Mouse (Mus musculus): ENCODE measurements around the gene Acad10.
"Not testable (repeated sequence)": the region's sequence is repeated elsewhere in the genome, so short reads cannot be mapped to it uniquely, and the experiment has no call there.

The Acad10 gene

DNA sequence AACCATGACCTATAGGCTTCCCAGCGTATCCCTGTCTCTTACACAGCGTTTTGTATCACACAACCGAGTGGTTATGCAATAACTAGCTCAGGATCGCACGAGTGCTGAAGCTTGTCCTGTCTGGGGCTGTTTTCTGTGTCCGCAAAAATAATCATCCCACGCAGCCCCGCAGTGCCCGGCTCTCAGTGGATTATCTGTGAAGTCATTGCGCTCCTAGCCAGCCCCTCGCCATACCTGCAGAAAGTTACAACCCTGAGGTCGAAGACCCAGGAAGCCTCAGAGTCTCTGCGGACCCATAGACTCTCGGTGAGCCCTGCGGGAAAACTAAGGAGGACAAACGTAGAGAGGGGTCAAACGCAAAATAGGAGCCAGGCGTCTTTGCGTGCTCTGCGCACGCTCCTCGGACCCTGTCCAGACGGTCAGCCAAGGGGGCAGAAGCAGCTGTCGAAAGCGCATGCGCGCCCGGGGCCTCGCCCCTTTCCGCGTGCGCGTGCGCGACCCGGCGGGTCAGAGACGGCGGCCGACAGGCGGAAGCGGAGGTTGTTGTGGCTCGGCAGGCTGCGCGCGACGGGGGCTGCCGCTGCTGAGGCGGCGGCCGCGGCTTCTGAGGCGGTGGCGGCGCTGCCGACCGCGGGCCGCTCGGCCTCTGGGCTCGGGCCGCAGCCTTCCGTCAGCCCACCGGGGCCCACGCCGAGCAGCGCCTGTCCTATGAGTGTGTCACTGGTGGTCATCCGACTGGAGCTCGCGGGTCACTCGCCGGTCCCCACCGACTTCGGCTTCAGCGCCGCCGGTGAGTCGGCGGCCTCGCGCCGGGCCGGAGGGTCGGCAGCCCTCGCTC, at the start of gene Acad10, which contains the start of gene Brap:
Gene Acad10, minus strand, starts transcription at position 456 of the 838 bp plus-strand sequence.
Gene Brap, plus strand, starts transcription at position 505 of the 838 bp plus-strand sequence.
- DNase-seq (ENCODE audit: low read depth, low spot score): peak; percentile 92

GRCm38 (mm10) chr5:121704512-121705248, 44.4 kb upstream of the Acad10 start:
- peak; percentile 11 for DNase-seq (ENCODE audit: low read depth, low spot score)

DNA sequence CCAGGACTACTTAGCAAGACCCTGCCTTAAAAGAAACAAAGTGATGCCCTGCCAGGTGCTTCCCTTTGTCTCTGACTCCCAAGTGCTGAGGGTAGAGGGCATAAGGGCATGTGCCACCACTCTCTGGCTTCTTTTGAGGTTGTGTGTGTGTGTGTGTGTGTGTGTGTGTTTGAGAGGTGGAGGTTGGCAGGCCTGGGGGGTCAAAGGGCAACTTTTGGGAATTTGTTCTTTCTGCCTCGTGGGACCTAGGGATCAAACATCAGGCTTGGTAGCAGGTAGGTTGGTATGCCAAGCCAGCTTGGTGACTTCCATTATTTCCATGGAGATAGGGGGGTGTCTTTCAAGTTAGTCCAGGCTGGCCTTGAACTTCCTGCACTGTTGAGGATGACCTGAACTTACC, 43.0 kb upstream of the Acad10 start:
- DNase-seq (ENCODE audit: low read depth, low spot score): no peak

- no peak for DNase-seq (ENCODE audit: low read depth, low spot score)
Measured at GRCm38 (mm10) chr5:121701111-121701769, 40.9 kb upstream of the Acad10 start.

DNA sequence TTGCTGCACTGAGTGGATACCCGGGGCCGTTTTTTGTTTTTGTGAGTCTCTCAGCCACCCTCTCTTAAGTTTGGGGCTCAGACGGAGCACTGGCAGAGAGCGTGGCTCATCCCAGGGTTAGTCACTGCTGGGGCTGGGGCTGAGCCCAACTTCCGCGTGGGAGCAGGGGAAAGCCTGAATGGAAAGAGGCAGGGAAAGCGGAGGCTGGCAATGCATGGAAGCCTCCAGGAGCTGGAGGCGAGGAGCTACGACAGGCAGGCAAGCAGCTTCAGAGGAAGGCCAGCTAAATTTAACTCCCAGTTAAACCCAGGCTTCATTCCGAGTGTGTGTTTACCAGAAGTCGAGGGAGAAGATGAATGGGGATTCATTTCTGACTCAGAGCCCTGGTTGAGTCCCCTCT, 40.2 kb upstream of the Acad10 start:
- DNase-seq (ENCODE audit: low read depth, low spot score): no peak

- no peak for DNase-seq (ENCODE audit: low read depth, low spot score)
Measured at GRCm38 (mm10) chr5:121699891-121700290, 39.6 kb upstream of the Acad10 start.

GRCm38 (mm10) chr5:121696761-121697160, 36.4 kb upstream of the Acad10 start:
- DNase-seq (ENCODE audit: low read depth, low spot score): no peak

- DNase-seq (ENCODE audit: low read depth, low spot score): no peak
Measured at GRCm38 (mm10) chr5:121692897-121693296, 32.6 kb upstream of the Acad10 start.

DNA sequence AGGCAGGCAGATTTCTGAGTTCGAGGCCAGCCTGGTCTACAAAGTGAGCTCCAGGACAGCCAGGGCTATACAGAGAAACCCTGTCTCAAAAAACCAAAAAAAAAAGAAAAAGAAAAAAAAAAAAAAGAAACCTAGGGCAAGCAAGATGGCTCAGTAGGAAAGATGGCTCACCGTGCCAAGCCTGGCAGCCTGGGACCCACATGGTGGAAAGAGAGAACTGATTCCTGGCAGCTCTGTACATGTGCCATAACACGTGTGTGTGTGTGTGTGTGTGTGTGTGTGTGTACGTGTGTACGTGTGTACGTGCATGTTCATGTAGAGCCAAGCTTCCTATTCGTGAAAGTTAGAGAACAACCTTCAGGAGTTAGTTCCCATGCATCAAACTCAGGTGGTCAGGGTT, 31.1 kb upstream of the Acad10 start:
- DNase-seq (ENCODE audit: low read depth, low spot score): not testable (repeated sequence)

DNA sequence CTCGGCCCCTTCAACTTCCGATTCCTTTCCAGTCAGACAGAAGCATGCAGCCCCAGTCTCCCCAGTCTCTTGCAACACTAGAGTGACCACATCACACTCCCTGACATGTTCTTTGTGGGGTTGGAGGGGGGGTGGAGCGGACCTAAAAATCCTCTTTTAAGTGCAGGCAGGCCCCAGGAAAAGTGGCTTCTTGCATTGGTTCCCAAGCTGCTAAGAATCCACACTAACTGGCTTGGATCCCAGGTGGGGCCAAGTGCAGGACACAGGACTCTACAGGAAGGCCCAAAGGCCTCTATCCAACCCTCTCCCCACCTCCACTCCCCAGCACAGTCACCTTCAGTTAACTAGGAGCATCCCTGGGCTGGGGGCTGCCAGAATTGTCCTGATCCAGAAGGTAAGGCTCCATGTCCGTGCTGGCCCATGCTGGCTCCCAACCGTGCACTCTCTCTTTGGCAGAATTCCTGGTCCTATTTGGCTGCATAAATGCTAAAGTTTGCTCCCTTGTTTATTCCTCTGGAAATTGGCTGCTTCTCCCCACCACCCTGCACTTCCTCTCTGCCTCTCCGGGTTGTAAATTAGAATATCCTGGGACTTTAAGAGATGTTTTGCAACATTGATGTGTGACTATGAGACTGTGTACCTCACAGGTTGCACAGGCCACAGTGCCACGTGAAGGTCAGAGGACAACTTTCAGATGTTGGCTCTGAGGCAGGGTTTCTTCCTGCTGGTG, 30.3 kb upstream of the Acad10 start:
- DNase-seq (ENCODE audit: low read depth, low spot score): no peak

DNA sequence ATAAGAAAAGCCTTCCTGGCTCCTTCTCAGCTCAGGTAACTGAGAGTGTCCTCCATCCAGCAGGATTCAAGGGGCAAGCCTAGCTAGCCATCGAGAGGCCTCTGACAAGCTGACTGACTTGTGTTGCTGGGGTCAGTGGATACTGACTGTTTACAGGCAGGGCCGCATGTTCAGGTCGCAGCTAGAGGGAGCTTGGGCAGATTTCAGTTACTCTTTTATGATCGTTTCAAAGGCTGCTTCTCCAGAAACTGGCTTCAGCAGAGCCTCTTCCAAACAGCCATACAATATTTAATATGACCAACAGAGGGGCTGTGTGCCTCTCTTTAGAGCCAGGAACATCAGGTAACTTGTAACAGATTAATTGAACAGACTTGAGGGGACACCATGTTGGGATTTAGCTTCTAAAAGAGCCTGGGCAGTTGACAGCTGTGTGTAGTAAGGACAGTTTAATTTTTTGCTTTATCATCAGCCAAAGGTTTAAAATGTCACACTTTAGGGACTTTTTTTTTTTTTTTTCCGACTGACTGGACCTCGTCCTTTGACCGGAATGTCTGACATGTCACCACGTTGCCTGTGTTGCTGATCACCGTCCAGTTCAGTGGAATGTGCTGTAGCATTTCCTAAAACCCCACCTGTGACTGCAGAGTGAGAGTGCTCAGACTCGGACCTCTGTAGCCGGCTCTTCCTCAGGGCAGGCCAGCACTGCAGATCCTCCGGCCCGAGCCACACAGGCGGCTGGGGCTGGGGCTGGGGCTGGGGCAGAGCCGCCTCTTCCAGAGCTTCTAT, 26.0 kb upstream of the Acad10 start:
- DNase-seq (ENCODE audit: low read depth, low spot score): no peak

- no peak for DNase-seq (ENCODE audit: low read depth, low spot score)
Measured at GRCm38 (mm10) chr5:121685495-121685894, 25.2 kb upstream of the Acad10 start.

DNA sequence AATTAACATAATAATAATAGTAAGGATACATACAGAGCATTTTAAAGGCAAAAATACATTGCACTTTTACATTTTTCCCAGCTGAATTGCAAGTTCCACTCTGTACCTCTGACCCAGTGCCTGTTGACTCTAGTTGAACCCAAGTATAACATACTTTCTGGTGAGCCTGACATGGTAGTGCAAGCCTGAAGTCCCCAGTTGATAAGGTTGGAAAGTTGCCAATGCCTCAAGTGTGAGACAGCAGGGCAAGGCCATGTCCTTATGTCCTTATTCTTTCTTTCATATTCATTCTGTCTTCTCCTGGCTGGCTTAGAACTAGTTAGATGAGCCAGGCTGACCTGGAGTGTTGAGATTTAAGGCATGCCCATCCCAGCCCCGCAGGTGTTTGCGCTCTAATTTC, 21.9 kb upstream of the Acad10 start:
- DNase-seq (ENCODE audit: low read depth, low spot score): no peak

GRCm38 (mm10) chr5:121670412-121670811, 10.1 kb upstream of the Acad10 start:
- no peak for DNase-seq (ENCODE audit: low read depth, low spot score)

DNA sequence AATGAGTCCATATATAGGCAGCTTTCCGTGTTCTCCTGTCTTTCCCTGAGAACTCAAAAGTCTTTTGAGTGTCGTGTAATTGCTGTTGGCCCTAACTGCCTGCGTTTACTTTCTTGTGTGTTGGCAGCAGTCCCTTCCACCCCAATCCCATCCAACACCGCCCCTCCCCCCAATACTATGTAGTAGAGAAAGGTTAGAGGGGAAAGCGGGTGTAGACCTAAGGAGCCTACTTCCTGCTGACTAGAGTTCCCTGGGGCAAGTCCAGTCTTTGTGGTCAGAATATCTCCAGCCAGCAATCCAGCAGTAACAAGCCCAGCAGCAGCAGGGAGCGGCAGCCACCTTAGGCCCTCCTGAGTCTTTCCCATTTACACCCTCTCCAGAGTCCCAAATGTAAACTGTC, 8.1 kb upstream of the Acad10 start:
- DNase-seq (ENCODE audit: low read depth, low spot score): no peak

DNA sequence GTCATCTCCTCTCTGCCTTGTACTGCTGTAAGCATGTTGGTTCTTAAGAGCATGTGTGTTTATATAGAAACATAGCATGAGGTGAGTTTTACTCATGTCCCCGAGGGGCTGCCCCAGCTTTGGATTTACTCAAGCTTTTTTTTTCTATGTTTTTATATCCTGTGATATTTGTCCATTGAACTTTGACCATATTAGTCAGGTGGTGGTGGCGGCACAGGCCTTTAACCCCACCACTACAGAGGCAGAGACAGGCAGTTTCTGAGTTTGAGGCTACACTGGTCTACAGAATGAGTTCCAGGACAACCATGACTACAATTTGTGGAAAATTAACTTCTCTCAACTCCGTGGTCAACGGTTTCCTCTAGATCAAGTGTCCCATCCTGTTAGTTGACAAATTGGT, 6.8 kb upstream of the Acad10 start:
- no peak for DNase-seq (ENCODE audit: low read depth, low spot score)

DNA sequence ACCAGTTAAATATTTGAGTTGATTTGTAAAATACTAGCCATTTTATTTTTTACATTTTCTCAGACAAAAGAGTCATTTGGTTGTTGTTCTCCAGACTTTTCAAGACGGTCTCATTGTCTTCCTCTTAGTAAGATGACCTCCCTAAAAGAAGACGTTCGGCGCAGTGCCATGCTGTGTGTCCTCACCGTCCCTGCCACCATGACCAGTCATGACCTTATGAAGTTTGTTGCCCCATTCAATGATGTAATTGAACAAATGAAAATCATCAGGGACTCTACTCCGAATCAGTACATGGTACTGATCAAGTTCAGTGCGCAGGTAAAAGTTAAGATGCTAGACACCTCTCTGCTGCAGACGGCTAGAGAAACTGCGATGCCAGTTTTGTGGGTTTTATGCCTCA, 4.7 kb upstream of the Acad10 start:
- DNase-seq (ENCODE audit: low read depth, low spot score): no peak

GRCm38 (mm10) chr5:121664078-121664477, 3.8 kb upstream of the Acad10 start:
- DNase-seq (ENCODE audit: low read depth, low spot score): no peak

DNA sequence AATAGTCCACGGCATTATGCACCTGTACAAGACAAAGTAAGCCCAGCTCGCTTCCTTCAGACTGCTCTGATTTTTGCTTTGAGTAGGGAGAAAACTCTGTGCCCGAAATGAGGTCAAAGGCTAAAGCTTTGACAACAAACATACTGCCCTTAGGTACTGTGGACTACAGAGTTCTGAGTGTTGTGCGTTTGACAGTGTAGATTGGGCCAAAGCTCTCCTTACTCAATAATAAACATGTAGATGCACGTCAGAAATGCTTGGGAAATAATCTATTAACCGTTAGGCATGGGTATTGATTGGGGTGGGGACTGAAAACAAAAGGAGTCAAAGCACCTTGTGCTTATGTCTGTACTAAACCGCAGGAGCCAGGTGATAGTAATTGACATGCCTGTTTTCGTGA, 3.1 kb upstream of the Acad10 start:
- DNase-seq (ENCODE audit: low read depth, low spot score): no peak

GRCm38 (mm10) chr5:121661494-121661893, 1.2 kb upstream of the Acad10 start:
- DNase-seq (ENCODE audit: low read depth, low spot score): no peak

DNA sequence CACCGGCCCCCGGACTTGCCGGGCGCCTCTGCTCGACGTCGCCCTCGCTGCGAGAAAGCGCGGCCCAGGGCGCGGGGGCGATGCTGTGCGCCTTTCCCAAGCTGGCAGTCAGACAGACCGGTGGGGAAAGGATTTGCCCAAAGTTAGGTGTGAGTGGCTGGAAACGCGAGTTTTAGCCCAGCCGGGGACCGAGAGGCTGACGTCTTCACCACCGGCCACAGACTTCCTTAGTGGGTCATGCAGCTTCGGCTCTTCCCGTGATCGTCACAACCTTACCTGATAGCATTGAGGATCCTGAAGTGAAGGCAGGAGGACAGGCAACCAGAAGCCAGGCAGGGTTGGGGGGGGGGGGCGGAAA, 562 bp upstream of the Acad10 start:
- no peak for DNase-seq (ENCODE audit: low read depth, low spot score)

All from forelimb bud, embryonic 11.5 days (tissue).